Mouse (Mus musculus): Measurements from ENCODE around the gene Phactr2.

GRCm38 (mm10) chr10:13240431-13240830, 233.8 kb downstream of the Phactr2 start:
- TF ChIP-seq CTCF (IDR thresholded peaks at IDR 0.05; ENCODE audit: low read depth) (no peak), EP300 (IDR thresholded peaks at IDR 0.05; ENCODE audit: low read depth) (no peak)

Data from liver, embryonic 14.5 days (tissue).